Mouse (Mus musculus) urinary bladder, postnatal 4 days (tissue): Measurements from ENCODE around the gene Kcng3.
A peak's percentile ranks its signal among the peaks of the same experiment; 100 is the strongest.

ENCODE experiments used
- DNase-seq, 2 experiments: peaks; one replicate each; pipeline ENCODE4 v3.0.0; 2021 to 2022; ENCODE audit warnings: low spot score in 2 of 2

Kcng3 gene

GRCm38 (mm10) chr17:83631783-83632652 lies at the start of gene Kcng3:
TSS of gene Kcng3 (minus strand) at chr17:83631895.
- peak in 1 of 2 experiments; percentile 32 for DNase-seq

- DNase-seq, result no peak
Observed at GRCm38 (mm10) chr17:83677370-83677769, 45.7 kb upstream of the Kcng3 start.

DNA sequence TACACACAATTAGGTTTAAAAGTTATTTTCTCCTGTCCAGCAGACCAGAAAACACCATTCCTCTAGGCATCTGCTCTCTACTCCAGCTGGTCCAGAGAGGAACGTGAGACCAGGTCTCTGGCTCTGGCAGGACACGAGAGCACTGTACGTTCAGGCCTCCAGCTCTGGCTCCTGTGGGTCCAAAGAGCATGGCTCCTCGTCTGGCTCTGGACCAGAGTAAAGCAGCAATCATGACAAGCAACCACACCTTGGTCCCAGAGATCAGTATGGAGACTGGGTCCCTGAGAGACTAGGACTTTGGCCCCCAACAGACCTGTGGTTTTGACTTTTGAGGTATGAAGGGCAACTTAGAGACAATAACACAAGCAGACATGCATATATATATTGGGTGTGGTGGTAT lies 41.0 kb upstream of the Kcng3 start:
- DNase-seq, result no peak

- DNase-seq, result no peak
Observed at GRCm38 (mm10) chr17:83667934-83668690, 36.4 kb upstream of the Kcng3 start.

DNA sequence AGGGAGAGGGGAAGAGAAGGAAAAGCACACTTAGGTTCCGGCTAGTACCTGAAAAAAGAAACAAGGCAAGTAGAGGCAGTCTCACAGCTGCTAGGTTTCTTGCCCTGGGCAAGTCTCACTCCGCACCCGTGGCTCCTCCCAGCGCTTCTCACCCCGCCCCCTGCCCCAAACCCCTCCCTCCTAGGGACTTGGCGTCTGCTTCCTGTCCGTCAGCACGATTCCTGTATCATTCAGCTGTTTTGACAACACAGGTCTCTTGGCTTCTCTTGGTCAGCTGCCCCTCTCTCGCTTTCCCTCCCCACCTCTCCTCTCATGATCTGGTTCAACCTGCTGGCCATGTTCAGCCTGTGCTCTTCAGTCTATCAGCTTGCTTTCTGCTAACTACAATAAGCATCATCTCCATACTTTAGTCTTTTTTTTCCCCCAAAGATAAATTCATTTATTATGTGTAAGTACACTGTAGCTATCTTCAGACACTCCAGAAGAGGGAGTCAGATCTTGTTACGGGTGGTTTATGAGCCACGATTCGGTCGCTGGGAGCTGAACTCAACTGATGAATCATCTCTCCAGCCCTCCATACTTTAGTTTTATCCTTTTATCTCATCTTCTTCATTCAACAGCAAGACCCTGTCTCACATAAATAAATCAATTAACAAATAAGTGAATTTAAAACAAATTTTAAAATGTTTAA lies 35.0 kb upstream of the Kcng3 start:
- no peak for DNase-seq

DNA sequence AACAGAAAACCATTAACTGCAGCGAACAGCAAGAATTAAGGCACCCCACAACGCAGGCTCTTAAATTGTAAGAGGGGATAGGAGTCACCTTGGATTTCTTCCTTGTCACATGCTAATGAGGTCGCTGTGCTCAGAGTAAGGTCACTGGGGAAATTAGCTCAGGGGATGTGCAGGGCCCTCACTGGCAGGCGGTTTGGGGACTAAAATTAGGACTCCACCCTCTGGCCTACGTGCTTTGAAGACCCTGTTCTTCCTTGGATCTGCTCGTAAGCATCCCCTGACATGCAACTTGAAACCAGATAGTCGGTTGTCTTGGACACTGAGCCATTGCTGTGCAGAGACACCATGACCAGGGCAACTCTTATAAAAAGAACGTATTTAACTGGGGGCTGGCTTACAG lies 33.1 kb upstream of the Kcng3 start:
- DNase-seq, result no peak

- DNase-seq, result no peak
Observed at GRCm38 (mm10) chr17:83658943-83659342, 27.2 kb upstream of the Kcng3 start.

GRCm38 (mm10) chr17:83657375-83657774 lies 25.7 kb upstream of the Kcng3 start:
- no peak for DNase-seq

GRCm38 (mm10) chr17:83655732-83656131 lies 24.0 kb upstream of the Kcng3 start:
- no peak for DNase-seq

- no peak for DNase-seq
Observed at GRCm38 (mm10) chr17:83654651-83655136, 23.0 kb upstream of the Kcng3 start.

DNA sequence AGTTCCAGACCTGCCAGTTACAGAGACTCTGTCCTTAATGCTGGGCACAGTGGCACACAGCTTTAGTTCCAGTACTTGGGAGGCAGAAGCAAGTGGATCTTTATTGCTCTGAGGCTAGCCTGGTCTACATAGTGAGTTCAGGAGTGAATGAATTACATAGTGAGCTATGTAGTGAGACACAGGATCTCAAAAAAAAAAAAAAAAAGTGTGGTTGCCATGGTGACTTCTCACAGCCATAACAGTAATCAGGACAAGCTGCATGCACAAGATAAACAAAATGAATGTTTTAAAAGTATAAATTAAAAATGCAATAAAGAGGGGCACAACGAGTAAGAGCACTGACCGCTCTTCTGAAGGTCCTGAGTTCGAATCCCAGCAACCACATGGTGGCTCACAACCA lies 21.9 kb upstream of the Kcng3 start:
- no peak for DNase-seq

- DNase-seq, result no peak
Observed at GRCm38 (mm10) chr17:83650932-83651682, 19.4 kb upstream of the Kcng3 start.

DNA sequence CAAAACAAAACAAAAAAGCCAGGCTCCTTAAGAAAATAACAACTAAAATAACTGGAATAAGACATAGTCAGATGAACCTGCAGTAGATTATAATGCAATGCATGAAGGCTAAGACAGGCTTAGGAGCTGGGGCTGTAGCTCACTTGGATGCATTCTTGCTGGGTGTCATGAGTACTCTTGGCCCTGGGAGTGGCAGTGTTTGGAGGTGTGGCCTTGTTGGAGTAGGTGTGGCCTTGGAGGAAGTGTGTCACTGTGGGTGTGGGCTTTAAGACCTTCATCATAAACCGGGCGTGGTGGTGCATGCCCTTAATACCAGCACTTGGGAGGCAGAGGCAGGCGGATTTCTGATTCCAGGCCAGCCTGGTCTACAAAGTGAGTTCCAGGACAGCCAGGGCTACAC lies 18.3 kb upstream of the Kcng3 start:
- no peak for DNase-seq

- DNase-seq, result no peak
Observed at GRCm38 (mm10) chr17:83647413-83647812, 15.7 kb upstream of the Kcng3 start.

DNA sequence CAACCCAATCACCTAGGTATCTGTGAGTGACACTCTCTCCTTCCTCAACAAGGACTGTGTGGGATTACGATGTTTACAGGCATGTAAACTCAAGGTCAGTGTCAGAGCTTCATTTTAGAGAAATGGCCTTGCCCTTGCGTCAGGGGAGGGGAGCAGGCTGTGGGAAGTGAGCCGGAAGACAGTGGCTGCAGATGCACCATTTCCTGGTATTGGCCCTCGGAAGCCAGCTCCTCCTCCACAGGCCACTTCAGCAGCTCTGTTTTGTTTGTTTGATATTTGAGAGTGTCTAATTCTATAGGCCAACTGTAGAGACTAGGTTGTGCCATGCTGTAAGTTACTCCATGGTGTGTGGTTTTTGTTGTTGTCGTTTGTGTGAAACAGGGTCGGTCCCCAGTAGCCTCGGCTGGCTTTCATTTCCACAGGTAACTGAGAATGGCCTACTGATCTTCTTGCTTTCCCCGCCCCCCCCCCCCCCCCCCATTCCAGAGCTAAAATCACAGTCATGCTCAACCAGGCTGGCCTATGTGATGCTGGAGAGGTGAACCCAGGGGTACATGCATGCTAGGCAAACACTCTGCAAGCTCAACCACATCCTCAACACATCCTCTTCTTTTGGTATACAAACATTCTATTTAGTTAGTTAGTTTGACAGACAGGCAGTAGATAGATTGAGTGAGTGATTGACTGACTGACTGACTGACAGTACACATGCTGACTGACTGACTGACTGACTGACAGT lies 14.9 kb upstream of the Kcng3 start:
- DNase-seq, result no peak

DNA sequence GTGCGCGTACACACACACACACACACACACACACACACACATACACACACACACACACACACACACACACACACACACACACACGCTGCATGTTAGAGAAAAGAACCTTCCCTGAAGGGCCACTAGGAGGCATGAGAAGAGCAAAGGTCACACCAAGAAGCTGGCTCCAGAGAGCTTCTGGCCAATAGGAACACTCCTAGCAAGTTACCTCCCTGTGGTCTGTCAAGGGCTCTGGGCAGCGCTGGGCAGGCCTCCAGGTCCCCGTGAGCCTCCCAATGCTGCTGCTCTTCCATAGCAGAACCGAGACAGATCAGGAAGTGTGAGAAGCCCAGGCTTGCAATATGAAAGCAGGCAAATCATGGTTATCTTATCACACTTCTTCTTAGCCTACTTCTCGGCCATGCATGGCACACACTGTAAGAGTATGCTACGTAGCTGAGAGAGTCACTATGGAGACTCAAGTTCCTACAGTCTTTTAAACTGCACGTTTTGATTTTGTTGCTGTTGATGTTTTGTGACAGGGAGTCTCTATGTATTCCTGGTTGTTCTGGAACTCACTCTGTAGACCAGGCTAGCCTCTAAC lies 13.6 kb upstream of the Kcng3 start:
- DNase-seq, result no peak

DNA sequence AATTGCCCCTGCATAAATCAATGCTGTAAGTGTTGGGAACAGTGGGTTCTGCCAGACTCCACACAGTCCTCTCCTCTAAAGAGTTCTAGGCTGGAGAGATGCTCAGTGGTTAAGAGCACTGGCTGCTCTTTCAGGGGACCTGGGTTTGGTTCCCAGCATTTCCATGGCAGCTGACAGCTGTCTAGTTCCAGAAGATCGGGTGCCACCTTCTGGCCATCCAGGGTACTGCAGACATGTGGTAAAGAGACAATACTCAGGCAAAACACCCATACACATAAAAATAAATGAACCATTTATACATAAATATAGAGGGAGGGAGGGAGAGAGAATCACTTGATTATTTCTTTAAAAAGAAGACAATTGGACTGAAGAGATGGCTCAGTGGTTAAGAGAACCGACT lies 5.7 kb upstream of the Kcng3 start:
- DNase-seq, result no peak

- no peak for DNase-seq
Observed at GRCm38 (mm10) chr17:83636443-83636842, 4.7 kb upstream of the Kcng3 start.

DNA sequence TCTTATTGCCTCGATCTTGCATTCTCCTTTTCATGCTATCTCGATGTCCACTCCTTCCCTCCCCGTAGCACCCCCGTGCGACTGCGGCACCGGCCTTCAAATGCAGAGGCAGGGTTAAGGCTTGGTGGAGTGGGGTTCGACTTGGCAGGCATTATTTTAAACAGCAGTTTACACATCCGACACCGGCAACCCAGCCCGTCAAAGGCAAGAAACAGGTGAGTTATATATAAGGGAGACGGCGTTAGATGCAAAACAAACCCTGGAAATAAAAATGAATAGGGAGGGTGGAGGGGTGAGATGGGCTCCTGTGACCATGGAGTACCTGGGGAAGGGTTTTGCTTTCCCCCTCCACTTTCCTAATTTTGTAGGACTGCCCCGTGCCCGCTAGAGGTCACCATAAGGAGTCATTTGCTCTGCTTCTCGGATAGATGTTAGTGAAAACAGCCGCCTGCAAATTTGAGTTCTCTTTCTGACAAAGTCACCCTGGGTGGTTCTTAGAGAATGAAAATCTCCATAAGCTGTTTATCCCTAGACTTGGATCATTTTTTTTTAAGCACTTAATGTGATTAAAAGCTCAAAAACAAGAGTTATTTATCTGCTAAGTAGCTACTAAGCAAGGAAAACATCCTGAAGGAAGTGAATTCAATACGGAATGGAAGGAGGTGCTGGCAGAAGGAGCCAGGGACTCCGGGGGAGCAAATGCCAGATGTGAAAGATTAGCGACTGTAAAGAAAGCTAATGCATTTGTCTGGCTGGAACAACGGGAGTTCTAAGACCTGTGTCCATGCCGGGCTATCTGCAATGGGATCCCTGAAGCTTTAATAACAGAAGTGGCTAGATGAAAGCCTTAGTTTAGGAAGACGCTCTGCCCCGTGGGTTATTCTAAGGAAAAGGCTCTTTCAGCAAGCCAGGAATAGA lies 1.2 kb upstream of the Kcng3 start:
- DNase-seq, result peak; percentile 44 to 66
